Comparison of ENCODE assay signal across 24 mouse cellular contexts in genomic region chr17:32295160-32295559, GRCm38 (mm10). TPM values are rescaled to one million over a fixed set of nuclear protein-coding genes. Genes with fewer than 3 reads are reported as not detected.
DNase-seq lines count a peak whose midpoint lies in the region; ATAC-seq and TF ChIP-seq lines count a peak whose summit lies in the region.
"Had no signal": no experiment of that assay in that cellular context is flagged by ENCODE, and none has a peak within 500 bp of the region (broad histone marks: within the 10 kb centered on the region; RNA-seq: fewer than 3 reads in every experiment).

No protein-coding gene starts in this region.

- TF ChIP-seq EP300 in CH12.LX (IDR thresholded peaks at IDR 0.05; ENCODE audit: low read length) = no peak
- no peak for TF ChIP-seq EP300 in MEL (IDR thresholded peaks at IDR 0.05; ENCODE audit: low read depth in 1 of 2, low read length in 2 of 2)

- H3K9ac ChIP-seq in CH12.LX (ENCODE audit: insufficient read depth, low read depth) (no peak overlapping the region), ES-E14 (ENCODE audit: insufficient read depth, low read depth, low read length, poor library complexity, severe bottlenecking) (no peak overlapping the region), MEL (ENCODE audit: control insufficient read depth, low read depth, low read length, poor library complexity, severe bottlenecking) (no peak overlapping the region)
- H3K9ac ChIP-seq in forebrain, embryonic 12.5 days = no peak overlapping the region

- WGBS in forebrain, embryonic 12.5 days = 88% methylated on average over 4 of the region's 4 CpGs

- H3K79me2 ChIP-seq in CH12.LX (replicated peaks; ENCODE audit: control insufficient read depth, extremely low read depth, insufficient read depth, poor library complexity, severe bottlenecking) (no peaks in the 10 kb centered on the region), MEL (ENCODE audit: control insufficient read depth, insufficient read depth, low read length, poor library complexity) (no peaks in the 10 kb centered on the region)

- 0 out of 4 replicates have a peak, but pooled peaks cover 0 to 7% of the 10 kb centered on the region in 2 experiments for H3K4me1 ChIP-seq in CH12.LX (ENCODE audit: control insufficient read depth in 1 of 2, insufficient read depth in 2 of 2)
- peaks cover 2 to 8% of the 10 kb centered on the region in 2 experiments; a peak in 3 of 4 replicates for H3K4me1 ChIP-seq in ES-E14 (ENCODE audit: control insufficient read depth in 2 of 2, insufficient read depth in 2 of 2, low read length in 2 of 2, poor library complexity in 1 of 2)
- no peaks in the 10 kb centered on the region for H3K4me1 ChIP-seq in MEL (ENCODE audit: control insufficient read depth in 1 of 2, insufficient read depth in 2 of 2, low read length in 2 of 2)
- no peaks in the 10 kb centered on the region for H3K4me1 ChIP-seq in forebrain, embryonic 12.5 days

- H3K9me3 ChIP-seq in CH12.LX (replicated peaks; ENCODE audit: low read length) (peaks cover 2% of the 10 kb centered on the region), ES-E14 (ENCODE audit: control insufficient read depth, insufficient read depth, low read depth, low read length) (no peaks in the 10 kb centered on the region), MEL (replicated peaks; ENCODE audit: insufficient read depth, low read length) (no peaks in the 10 kb centered on the region)
- no peaks in the 10 kb centered on the region for H3K9me3 ChIP-seq in forebrain, embryonic 12.5 days
- H3K9me3 ChIP-seq: G1E had no signal

- TF ChIP-seq RAD21 in CH12.LX (IDR thresholded peaks at IDR 0.05; ENCODE audit: low read depth, low read length) (no peak), MEL (IDR thresholded peaks at IDR 0.05; ENCODE audit: low read depth, low read length) (no peak)

- H3K4me3 ChIP-seq in CH12.LX (replicated peaks in 1 of 3; ENCODE audit: low read depth in 2 of 3, low read length in 2 of 3, poor library complexity in 1 of 3) = no peak overlapping the region
- H3K4me3 ChIP-seq in ES-E14 (ENCODE audit: insufficient read depth in 1 of 2, low read depth in 1 of 2, low read length in 2 of 2, poor library complexity in 1 of 2, severe bottlenecking in 1 of 2) = no peak overlapping the region
- H3K4me3 ChIP-seq in MEL (ENCODE audit: control insufficient read depth in 1 of 2, insufficient read depth in 1 of 2, low read depth in 2 of 2, low read length in 2 of 2) = no peak overlapping the region
- H3K4me3 ChIP-seq in forebrain, embryonic 12.5 days (replicated peaks) = no peak overlapping the region

- in situ Hi-C loops in CH12.LX (cut with MboI; ENCODE audit: low pct_ligation_motif_present, low pct_unique_long_range_greater_than_20kb, low sequenced_read_pairs) = no loop called here
- in situ Hi-C loops in ES-E14 (cut with MboI; ENCODE audit: low sequenced_read_pairs in 2 of 2, unreplicated experiment in 2 of 2) = no loop called here

- H3K27me3 ChIP-seq in CH12.LX (replicated peaks) (no peaks in the 10 kb centered on the region), MEL (ENCODE audit: control insufficient read depth in 1 of 2, insufficient read depth in 2 of 2, low read length in 2 of 2) (no peaks in the 10 kb centered on the region)
- H3K27me3 ChIP-seq in forebrain, embryonic 12.5 days = no peaks in the 10 kb centered on the region
- H3K27me3 ChIP-seq: Patski had no signal

- no peak for TF ChIP-seq POLR2A in CH12.LX (IDR thresholded peaks at IDR 0.05; ENCODE audit: low read depth, low read length)
- TF ChIP-seq POLR2A in MEL (IDR thresholded peaks at IDR 0.05; ENCODE audit: control insufficient read depth in 1 of 2, insufficient read depth in 1 of 2, low read depth in 1 of 2, low read length in 2 of 2, poor library complexity in 1 of 2) = no peak

- no peak overlapping the region for H3K4me2 ChIP-seq in CH12.LX (ENCODE audit: insufficient read depth, low read depth, poor library complexity, severe bottlenecking)
- no peak overlapping the region for H3K4me2 ChIP-seq in forebrain, embryonic 12.5 days

- no peak overlapping the region for H3K27ac ChIP-seq in CH12.LX (ENCODE audit: insufficient read depth, low read depth)
- H3K27ac ChIP-seq in ES-E14 (ENCODE audit: insufficient read depth, low read depth, low read length, poor library complexity, severe bottlenecking) = no peak overlapping the region
- no peak overlapping the region for H3K27ac ChIP-seq in MEL (ENCODE audit: control insufficient read depth, low read depth, low read length)
- no peak overlapping the region for H3K27ac ChIP-seq in forebrain, embryonic 12.5 days

- peak; percentile 63 for DNase-seq in heart, adult 11 months
- DNase-seq in heart, adult 18-20 months = no peak
- DNase-seq in CH12.LX (ENCODE audit: extremely low read depth) = no peak
- no peak for DNase-seq in ES-E14 (ENCODE audit: low read depth, low spot score)
- no peak for DNase-seq in MEL (ENCODE audit: low read depth, low spot score)
- DNase-seq: adrenal gland, adult 2 months; adrenal gland, adult 8-10 months; adrenal gland, postnatal 10 days; adrenal gland, postnatal 14 days; adrenal gland, postnatal 25 days; adrenal gland, postnatal 36 days; B cell, adult 2 months; cerebellum, adult 11 months; cerebellum, adult 11-12 months; cerebellum, adult 18-20 months; cerebellum, adult 2 months; cerebellum, adult 8-10 months had no signal

- ATAC-seq in forebrain, embryonic 12.5 days (ENCODE audit: low FRiP score) = no peak
- ATAC-seq in megakaryocyte-erythroid progenitor cell, adult 5-6 weeks (replicated peaks; ENCODE audit: low FRiP score, low TSS enrichment, poor library complexity, severe bottlenecking) = no peak
- ATAC-seq in erythroblast, adult 5-6 weeks (replicated peaks; ENCODE audit: low FRiP score, poor library complexity, severe bottlenecking) = no peak
- ATAC-seq: activated CD4-positive, CD25-positive, alpha-beta regulatory T cell, adult 4 months; CD4-positive, CD25-positive, alpha-beta regulatory T cell, adult 4 months; Patski had no signal

- TF ChIP-seq CTCF in CH12.LX (conservative IDR thresholded peaks at IDR 0.05 in 1 of 2, IDR thresholded peaks at IDR 0.05 in 1 of 2; ENCODE audit: low read depth in 2 of 2, low read length in 2 of 2) (no peak), MEL (IDR thresholded peaks at IDR 0.05 in 2 of 3, conservative IDR thresholded peaks at IDR 0.05 in 1 of 3; ENCODE audit: control insufficient read depth in 1 of 3, insufficient read depth in 1 of 3, low read depth in 2 of 3, low read length in 3 of 3, poor library complexity in 1 of 3, severe bottlenecking in 1 of 3) (no peak)

- no peaks in the 10 kb centered on the region for H3K36me3 ChIP-seq in CH12.LX (replicated peaks in 1 of 2; ENCODE audit: control insufficient read depth in 1 of 2, insufficient read depth in 1 of 2, low read length in 1 of 2)
- no peaks in the 10 kb centered on the region for H3K36me3 ChIP-seq in ES-E14 (ENCODE audit: control insufficient read depth, insufficient read depth, low read length, poor library complexity, severe bottlenecking)
- no peaks in the 10 kb centered on the region for H3K36me3 ChIP-seq in MEL (ENCODE audit: control insufficient read depth in 1 of 2, insufficient read depth in 2 of 2, low read length in 2 of 2)
- H3K36me3 ChIP-seq in forebrain, embryonic 12.5 days (replicated peaks) = no peaks in the 10 kb centered on the region

- dilution Hi-C loops in CH12.LX (cut with MboI; ENCODE audit: extremely low pct_ligation_motif_present, extremely low pct_unique_long_range_greater_than_20kb, low sequenced_read_pairs) = no loop called here

RNA-seq across cellular contexts. Expression of gene Brd4, which starts 10.6 kb away (rescaled TPM):
- total RNA-seq in heart, adult 18-20 months (2021) = 10 to 100 TPM; 43.6 to 55.5 TPM
- 17.5 and 19.1 TPM in 2 replicates for total RNA-seq in CH12.LX (2012; rRNA removed)
- total RNA-seq in CH12.LX (2014; rRNA removed) = 4.8 and 6.3 TPM in 2 replicates
- polyA plus RNA-seq in CH12.LX (2012; ENCODE audit: insufficient read length, low read depth) = 68.1 and 68.5 TPM in 2 replicates
- total RNA-seq in ES-E14 (2012; rRNA removed) = 51.7 and 54.3 TPM in 2 replicates
- 12.3 and 18.3 TPM in 2 replicates for total RNA-seq in MEL (2012; rRNA removed)
- 10 to 100 TPM in 1 of 2 experiments, not detected in 1; 91.4 TPM for polyA plus RNA-seq in MEL (2012; ENCODE audit: insufficient read depth in 1 of 2, insufficient read length in 2 of 2, low read depth in 1 of 2, low replicate concordance in 2 of 2, missing spikeins in 1 of 2)
- 103 and 112 TPM in 2 replicates for polyA plus RNA-seq in forebrain, embryonic 12.5 days (2016; fragmentation: Nextera tagmentation; extraction: Ambion mirVana)
- total RNA-seq in megakaryocyte-erythroid progenitor cell, adult 5-6 weeks (2014; fragmentation: Nextera tagmentation) = 167 and 178 TPM in 2 replicates
- total RNA-seq in megakaryocyte-erythroid progenitor cell, adult 5-6 weeks (2017) = 26.7 and 26.8 TPM in 2 replicates
- 110 and 125 TPM in 2 replicates for total RNA-seq in erythroblast, adult 5-6 weeks (2015; ENCODE audit: low replicate concordance)
- total RNA-seq in erythroblast, adult 5-6 weeks (2017; ENCODE audit: low replicate concordance) = 106 TPM in 2 replicates

RNA-seq across cellular contexts. Expression of gene Akap8, which starts 25.9 kb away (rescaled TPM):
- total RNA-seq in heart, adult 18-20 months (2021) = 10 to 100 TPM; 40.2 to 44.3 TPM
- total RNA-seq in CH12.LX (2012; rRNA removed) (62.5 and 85.8 TPM in 2 replicates), CH12.LX (2014; rRNA removed) (75.2 and 80.2 TPM in 2 replicates), ES-E14 (2012; rRNA removed) (156 and 210 TPM in 2 replicates), MEL (2012; rRNA removed) (80.3 and 101 TPM in 2 replicates)
- polyA plus RNA-seq in CH12.LX (2012; ENCODE audit: insufficient read length, low read depth) (146 and 174 TPM in 2 replicates), MEL (2012; ENCODE audit: insufficient read depth in 1 of 2, insufficient read length in 2 of 2, low read depth in 1 of 2, low replicate concordance in 2 of 2, missing spikeins in 1 of 2) (100 to 1,000 TPM in 1 of 2 experiments, 10 to 100 TPM in 1; 77.9 to 127 TPM)
- polyA plus RNA-seq in forebrain, embryonic 12.5 days (2016; fragmentation: Nextera tagmentation; extraction: Ambion mirVana) = 143 and 145 TPM in 2 replicates
- 124 and 135 TPM in 2 replicates for total RNA-seq in megakaryocyte-erythroid progenitor cell, adult 5-6 weeks (2014; fragmentation: Nextera tagmentation)
- 208 and 214 TPM in 2 replicates for total RNA-seq in megakaryocyte-erythroid progenitor cell, adult 5-6 weeks (2017)
- total RNA-seq in erythroblast, adult 5-6 weeks (2015; ENCODE audit: low replicate concordance) = 13.1 and 25.3 TPM in 2 replicates
- 31.6 and 51.6 TPM in 2 replicates for total RNA-seq in erythroblast, adult 5-6 weeks (2017; ENCODE audit: low replicate concordance)

RNA-seq across cellular contexts. Expression of gene Akap8l, which starts 55.2 kb away (rescaled TPM):
- total RNA-seq in heart, adult 18-20 months (2021) = 10 to 100 TPM; 39.1 to 44.6 TPM
- total RNA-seq in CH12.LX (2012; rRNA removed) (32.0 and 41.4 TPM in 2 replicates), CH12.LX (2014; rRNA removed) (29.6 and 30.1 TPM in 2 replicates), ES-E14 (2012; rRNA removed) (63.6 and 126 TPM in 2 replicates), MEL (2012; rRNA removed) (34.1 and 40.0 TPM in 2 replicates)
- polyA plus RNA-seq in CH12.LX (2012; ENCODE audit: insufficient read length, low read depth) (43.4 and 51.2 TPM in 2 replicates), MEL (2012; ENCODE audit: insufficient read depth in 1 of 2, insufficient read length in 2 of 2, low read depth in 1 of 2, low replicate concordance in 2 of 2, missing spikeins in 1 of 2) (10 to 100 TPM in 1 of 2 experiments, not detected in 1; 63.8 TPM)
- polyA plus RNA-seq in forebrain, embryonic 12.5 days (2016; fragmentation: Nextera tagmentation; extraction: Ambion mirVana) = 110 TPM in 2 replicates
- total RNA-seq in megakaryocyte-erythroid progenitor cell, adult 5-6 weeks (2014; fragmentation: Nextera tagmentation) = 87.7 and 107 TPM in 2 replicates
- 154 and 167 TPM in 2 replicates for total RNA-seq in megakaryocyte-erythroid progenitor cell, adult 5-6 weeks (2017)
- total RNA-seq in erythroblast, adult 5-6 weeks (2015; ENCODE audit: low replicate concordance) = 64.6 and 80.7 TPM in 2 replicates
- 104 and 150 TPM in 2 replicates for total RNA-seq in erythroblast, adult 5-6 weeks (2017; ENCODE audit: low replicate concordance)
